Mouse (Mus musculus) liver, adult 2 months (tissue): ENCODE data around the gene Fads6. TPM values are rescaled to one million over a fixed set of nuclear protein-coding genes. Genes with fewer than 3 reads are reported as not detected.
A peak's percentile ranks its signal among the peaks of the same experiment; 100 is the strongest.

Source experiments
- DNase-seq: peaks from one replicate; pipeline ENCODE4 v3.0.0-alpha.2; 2011; ENCODE audit warnings: low read depth, low spot score; ENCODE audit errors: extremely low read depth
- H3K27ac ChIP-seq: fragments of 200-500 bp; replicated peaks from 2 replicates; pipeline ENCODE4 v1.5.1; 2012; ENCODE audit warnings: low read depth, mild to moderate bottlenecking, control low read depth, inconsistent platforms, low read length; ENCODE audit not compliant: insufficient read depth
- H3K27me3 ChIP-seq: fragments of 200-500 bp; 2 replicates; pipeline ENCODE4 v1.6.1; 2012; ENCODE audit warnings: mild to moderate bottlenecking, moderate library complexity, low read length, inconsistent platforms; ENCODE audit not compliant: control insufficient read depth, insufficient read depth
- H3K36me3 ChIP-seq: fragments of 200-500 bp; 2 replicates; pipeline ENCODE4 v1.6.1; 2012; ENCODE audit warnings: low read length, inconsistent platforms; ENCODE audit not compliant: control insufficient read depth, insufficient read depth
- H3K4me1 ChIP-seq: fragments of 200-500 bp; 2 replicates; pipeline ENCODE4 v1.6.1; 2011; ENCODE audit warnings: low read length; ENCODE audit not compliant: control insufficient read depth, insufficient read depth
- H3K4me3 ChIP-seq: fragments of 200-500 bp; 2 replicates; pipeline ENCODE4 v1.5.1; 2011; ENCODE audit warnings: low read depth, mild to moderate bottlenecking, control low read depth, low read length, moderate library complexity; ENCODE audit not compliant: insufficient read depth
- H3K79me2 ChIP-seq: fragments of 200-500 bp; 2 replicates; pipeline ENCODE4 v1.6.1; 2012; ENCODE audit warnings: inconsistent platforms, mild to moderate bottlenecking, low read length, moderate library complexity; ENCODE audit not compliant: control insufficient read depth, insufficient read depth
- H3K9ac ChIP-seq: fragments of 200-500 bp; 2 replicates; pipeline ENCODE4 v1.6.1; 2012; ENCODE audit warnings: low read depth, mild to moderate bottlenecking, control low read depth, inconsistent platforms, low read length
- CTCF ChIP-seq: fragments of 200-500 bp; IDR thresholded peaks from 2 replicates; pipeline ENCODE4 v1.5.1; 2011; ENCODE audit warnings: low read depth, low read length, control low read depth
- POLR2A ChIP-seq: fragments of 200-500 bp; IDR thresholded peaks from 2 replicates; pipeline ENCODE4 v1.6.1; 2011; ENCODE audit warnings: low read length, control low read depth; ENCODE audit not compliant: insufficient read depth; ENCODE audit errors: extremely low read depth
- WGBS: fragments of 180-500 bp; shearing (Covaris S2); methylation state at CpG from one replicate; pipeline ENCODE4 v1.1.7; 2018; 5-methylcytosine and 5-hydroxymethylcytosine counted together
- polyA plus RNA-seq: library from polyadenylated mRNA; depleted of rRNA; stranded (reverse); fragments of >200 nt; gene quantifications from 2 replicates; pipeline ENCODE4 v1.2.3, GENCODE M21; 2012
- total RNA-seq: library from RNA; depleted of rRNA; stranded (reverse); fragments of >200 nt; gene quantifications from 2 replicates; pipeline ENCODE4 v1.2.3, GENCODE M21; 2014

Fads6 gene
- total and polyA plus RNA-seq, 2 experiments, result 55.3 to 56.1 TPM

- H3K27me3 ChIP-seq, result peaks cover 12% of the 10 kb centered on the region
Measured at GRCm38 (mm10) chr11:115265771-115266399, 31.6 kb downstream of the Fads6 start.

GRCm38 (mm10) chr11:115264862-115265668 lies 32.4 kb downstream of the Fads6 start:
- Histone ChIP-seq H3K4me3 (no peak overlapping the region), H3K4me1 (no peaks in the 10 kb centered on the region; the same call in 1 of the 2 replicates), H3K9ac (no peak overlapping the region), H3K36me3 (no peaks in the 10 kb centered on the region), H3K79me2 (no peaks in the 10 kb centered on the region), H3K27me3 (peaks cover 12% of the 10 kb centered on the region), H3K27ac (no peak overlapping the region)
- no peak for DNase-seq
- TF ChIP-seq POLR2A, result no peak
- peak; percentile 72 for TF ChIP-seq CTCF
- WGBS, result 19% methylated on average over 39 of the region's 39 CpGs

More at GRCm38 (mm10) chr11:115265771-115266399, 31.6 kb downstream of the Fads6 start:
- no peak overlapping the region for H3K27ac ChIP-seq
- no peaks in the 10 kb centered on the region; the same call in 1 of the 2 replicates for H3K4me1 ChIP-seq
- 8% methylated on average over 20 of the region's 20 CpGs for WGBS
- no peaks in the 10 kb centered on the region for H3K36me3 ChIP-seq
- no peaks in the 10 kb centered on the region for H3K79me2 ChIP-seq
- DNase-seq, result no peak
- H3K4me3 ChIP-seq, result no peak overlapping the region
- no peak for TF ChIP-seq CTCF
- TF ChIP-seq POLR2A, result no peak
- no peak overlapping the region for H3K9ac ChIP-seq

- Histone ChIP-seq H3K27me3 (peaks cover 12% of the 10 kb centered on the region), H3K4me3 (no peak overlapping the region), H3K9ac (no peak overlapping the region), H3K4me1 (no peaks in the 10 kb centered on the region; the same call in 1 of the 2 replicates), H3K79me2 (no peaks in the 10 kb centered on the region), H3K36me3 (no peaks in the 10 kb centered on the region), H3K27ac (no peak overlapping the region)
- DNase-seq, result no peak
- TF ChIP-seq POLR2A (no peak), CTCF (no peak)
- WGBS, result 74% methylated on average over 7 of the region's 7 CpGs
Measured at GRCm38 (mm10) chr11:115264136-115264861, 33.2 kb downstream of the Fads6 start.

- 89% methylated on average over 11 of the region's 11 CpGs for WGBS
- no peak for DNase-seq
- Histone ChIP-seq H3K36me3 (no peaks in the 10 kb centered on the region), H3K27me3 (peaks cover 15% of the 10 kb centered on the region), H3K4me1 (no peaks in the 10 kb centered on the region; the same call in 1 of the 2 replicates), H3K9ac (no peak overlapping the region), H3K4me3 (no peak overlapping the region), H3K79me2 (no peaks in the 10 kb centered on the region), H3K27ac (no peak overlapping the region)
- no peak for TF ChIP-seq POLR2A
- TF ChIP-seq CTCF, result no peak
Measured at GRCm38 (mm10) chr11:115262954-115263353, 34.5 kb downstream of the Fads6 start.

- Histone ChIP-seq H3K36me3 (no peaks in the 10 kb centered on the region), H3K4me3 (no peak overlapping the region), H3K27me3 (peaks cover 12% of the 10 kb centered on the region), H3K9ac (no peak overlapping the region), H3K79me2 (no peaks in the 10 kb centered on the region), H3K27ac (no peak overlapping the region), H3K4me1 (no peaks in the 10 kb centered on the region)
- DNase-seq, result no peak
- WGBS, result 85% methylated on average over 4 of the region's 4 CpGs
- no peak for TF ChIP-seq CTCF
Measured at GRCm38 (mm10) chr11:115259134-115259533, 38.3 kb downstream of the Fads6 start.
